Mouse (Mus musculus) gastrocnemius, adult 8-10 months (tissue): ENCODE measurements at regions not wholly inside any gene's neighbourhood (a gene's known extent, or its start where the extent isn't known, plus 50 kb on each side); places are given as distances from the start of the nearest gene placed in this dataset.
"Not testable (repeated sequence)": the region's sequence is repeated elsewhere in the genome, so short reads cannot be mapped to it uniquely, and the experiment has no call there.

Source experiments
- DNase-seq, 2 experiments: peaks; one replicate each; pipeline ENCODE4 v3.0.0; 2022; ENCODE audit warnings: low spot score in 2 of 2

DNA sequence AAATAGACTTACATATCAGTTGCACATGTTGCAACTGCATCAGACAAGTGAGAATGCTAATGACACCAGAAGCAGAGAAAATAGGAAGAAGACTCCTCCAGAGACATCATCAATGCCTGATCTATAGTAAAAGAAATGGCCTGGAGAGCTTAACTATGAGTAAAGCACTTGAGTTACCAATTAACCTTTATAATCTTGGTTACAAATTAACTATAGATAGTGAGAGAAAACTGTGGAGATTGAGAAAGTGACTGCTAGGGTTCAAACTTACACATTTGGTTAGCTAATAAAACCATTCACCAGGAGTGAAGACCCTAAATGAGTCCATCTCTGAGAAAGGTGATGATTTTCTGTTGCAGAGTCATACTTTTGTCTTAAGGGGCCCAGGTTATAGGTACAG is 307.4 kb downstream of the Phex start:
- DNase-seq, result no peak

DNA sequence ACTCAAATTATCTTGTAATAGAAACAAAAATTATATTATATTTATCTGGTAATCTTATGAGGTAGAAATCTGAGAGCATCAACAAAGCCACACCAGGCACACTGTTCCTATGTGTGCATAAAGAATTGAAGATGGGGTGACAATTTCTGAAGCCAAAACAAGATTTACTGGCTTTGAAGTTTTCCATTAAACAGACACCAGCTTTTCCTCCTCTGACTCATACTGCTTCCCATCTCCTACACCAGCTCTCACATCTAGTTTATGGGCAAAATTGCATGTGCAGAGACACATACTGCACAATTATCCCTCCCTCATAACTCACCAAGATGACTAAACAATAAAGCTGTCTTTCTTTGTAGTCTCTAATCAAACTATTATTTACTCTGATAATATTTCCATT is 335.1 kb downstream of the Phex start:
- no peak for DNase-seq

- peak; percentile 2 to 20 for DNase-seq
These were observed 335.5 kb downstream of the Phex start for GRCm38 (mm10) chrX:157079606-157080005.

DNA sequence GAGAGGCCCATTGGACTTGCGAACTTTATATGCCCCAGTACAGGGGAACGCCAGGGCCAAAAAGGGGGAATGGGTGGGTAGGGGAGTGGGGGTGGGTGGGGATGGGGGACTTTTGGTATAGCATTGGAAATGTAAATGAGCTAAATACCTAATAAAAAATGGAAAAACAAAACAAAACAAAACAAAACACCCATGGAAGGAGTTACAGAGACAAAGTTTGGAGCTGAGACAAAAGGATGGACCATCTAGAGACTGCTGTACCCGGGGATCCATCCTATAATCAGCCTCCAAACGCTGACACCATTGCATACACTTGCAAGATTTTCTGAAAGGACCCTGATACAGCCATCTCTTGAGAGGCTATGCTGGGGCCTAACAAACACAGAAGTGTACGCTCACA is 337.1 kb downstream of the Phex start:
- not testable (repeated sequence) for DNase-seq

DNA sequence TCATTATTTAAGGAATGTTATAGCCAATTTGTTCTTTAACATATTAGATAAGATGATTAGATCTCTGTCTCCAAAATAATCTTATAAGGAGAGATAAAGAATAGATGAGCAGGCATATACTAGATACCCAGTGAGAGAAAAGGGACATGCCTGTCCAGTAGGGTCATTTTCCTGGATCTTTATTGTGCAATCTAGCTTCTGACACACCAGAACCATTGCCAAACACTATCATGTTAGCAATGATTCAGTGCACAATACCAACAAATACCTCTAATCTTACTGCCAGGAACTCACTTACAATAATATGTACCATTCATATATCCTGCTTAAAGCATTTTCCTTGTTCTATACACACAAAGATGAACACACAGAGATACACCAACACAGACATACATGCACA is 338.9 kb downstream of the Phex start:
- no peak for DNase-seq

- no peak for DNase-seq
These were observed 363.3 kb downstream of the Phex start for GRCm38 (mm10) chrX:157051629-157052315.

- DNase-seq, result no peak
These were observed 386.2 kb downstream of the Phex start for GRCm38 (mm10) chrX:157028913-157029312.

GRCm38 (mm10) chrX:157024343-157024742 is 390.8 kb downstream of the Phex start:
- no peak for DNase-seq

GRCm38 (mm10) chrX:157021851-157022250 is 393.3 kb downstream of the Phex start:
- DNase-seq, result no peak

- DNase-seq, result no peak
These were observed 394.8 kb downstream of the Phex start for GRCm38 (mm10) chrX:157020337-157020736.

GRCm38 (mm10) chrX:156989986-156990518 is 425.1 kb downstream of the Phex start:
- DNase-seq, result no peak

- DNase-seq, result no peak
These were observed 468.0 kb downstream of the Phex start for GRCm38 (mm10) chrX:156947093-156947492.

GRCm38 (mm10) chrX:156944223-156944622 is 470.9 kb downstream of the Phex start:
- DNase-seq, result no peak

DNA sequence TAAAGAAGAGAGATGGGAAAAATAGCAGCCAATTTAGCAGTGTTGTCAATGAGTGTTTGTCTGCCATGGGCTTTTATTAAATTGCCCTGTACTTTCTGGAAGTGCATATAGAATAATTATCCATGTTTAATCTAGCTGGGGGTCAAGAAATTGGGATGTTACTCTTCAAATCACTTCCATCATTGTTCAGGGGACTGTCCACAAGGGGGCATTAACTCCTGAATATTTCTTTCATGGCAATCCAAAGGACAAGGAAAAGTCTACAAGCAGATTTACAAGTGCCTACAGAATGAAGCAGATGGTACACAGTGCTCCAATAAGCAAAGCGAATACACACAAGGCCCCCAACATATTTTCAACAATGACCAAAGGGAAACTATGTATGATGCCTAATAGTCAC is 501.7 kb downstream of the Phex start:
- no peak for DNase-seq
